Mouse (Mus musculus) MEL (cell line): ENCODE data around the gene Casz1. TPM values are rescaled to one million over a fixed set of nuclear protein-coding genes. Genes with fewer than 3 reads are reported as not detected.
A peak's percentile ranks its signal among the peaks of the same experiment; 100 is the strongest.

Experiments
- DNase-seq: peaks from one replicate; pipeline ENCODE4 v3.0.0; 2011; ENCODE audit warnings: low read depth, low spot score
- H3K27ac ChIP-seq: 2 replicates; pipeline ENCODE4 v1.5.1; 2012; ENCODE audit warnings: low read depth, mild to moderate bottlenecking, control low read depth, low read length, moderate library complexity; ENCODE audit not compliant: control insufficient read depth
- H3K27me3 ChIP-seq, 2 experiments: fragments of 150-350 bp in 1 of 2; sonication (generic) in 1 of 2; 2 replicates each; pipeline ENCODE4 v1.6.1; 2012; ENCODE audit warnings: low read length in 2 of 2, mild to moderate bottlenecking in 2 of 2, improper control_type of control experiment in 1 of 2, moderate library complexity in 1 of 2; ENCODE audit not compliant: insufficient read depth in 2 of 2, control insufficient read depth in 1 of 2
- H3K36me3 ChIP-seq, 2 experiments: 2 replicates each; pipeline ENCODE4 v1.6.1; 2012 to 2014; ENCODE audit warnings: low read length in 2 of 2, improper control_type of control experiment in 1 of 2, inconsistent platforms in 1 of 2, mild to moderate bottlenecking in 1 of 2; ENCODE audit not compliant: insufficient read depth in 2 of 2, control insufficient read depth in 1 of 2
- H3K4me1 ChIP-seq, 2 experiments: fragments of 150-350 bp in 1 of 2; sonication (generic) in 1 of 2; 2 replicates each; pipeline ENCODE4 v1.6.1; 2012; ENCODE audit warnings: low read length in 2 of 2, improper control_type of control experiment in 1 of 2, mild to moderate bottlenecking in 1 of 2; ENCODE audit not compliant: insufficient read depth in 2 of 2, control insufficient read depth in 1 of 2
- H3K4me3 ChIP-seq, 2 experiments: fragments of 150-350 bp in 1 of 2; sonication (generic) in 1 of 2; 2 replicates each; pipeline ENCODE4 v1.5.1; 2012; ENCODE audit warnings: low read depth in 2 of 2, low read length in 2 of 2, mild to moderate bottlenecking in 2 of 2, moderate library complexity in 2 of 2, control low read depth in 1 of 2, improper control_type of control experiment in 1 of 2; ENCODE audit not compliant: control insufficient read depth in 1 of 2, insufficient read depth in 1 of 2
- H3K79me2 ChIP-seq: 2 replicates; pipeline ENCODE4 v1.6.1; 2012; ENCODE audit warnings: mild to moderate bottlenecking, low read length, moderate library complexity; ENCODE audit not compliant: control insufficient read depth, poor library complexity, insufficient read depth
- H3K9ac ChIP-seq: 2 replicates; pipeline ENCODE4 v1.6.1; 2012; ENCODE audit warnings: low read depth, mild to moderate bottlenecking, control low read depth, low read length, moderate library complexity; ENCODE audit not compliant: control insufficient read depth, poor library complexity, severe bottlenecking
- H3K9me3 ChIP-seq: fragments of 150-350 bp; sonication (generic); replicated peaks from 2 replicates; pipeline ENCODE4 v1.6.1; 2012; ENCODE audit warnings: mild to moderate bottlenecking, low read length, improper control_type of control experiment, moderate library complexity; ENCODE audit not compliant: insufficient read depth
- BHLHE40 ChIP-seq: IDR thresholded peaks from 2 replicates; pipeline ENCODE4 v1.6.1; 2012; ENCODE audit warnings: low read depth, mild to moderate bottlenecking, inconsistent platforms, low read length, improper control_type of control experiment, borderline replicate concordance
- CHD2 ChIP-seq: IDR thresholded peaks from 2 replicates; pipeline ENCODE4 v1.6.1; 2011; ENCODE audit warnings: low read length, improper control_type of control experiment
- GABPA ChIP-seq: IDR thresholded peaks from 2 replicates; pipeline ENCODE4 v1.6.1; 2012; ENCODE audit warnings: low read depth, mild to moderate bottlenecking, inconsistent platforms, low read length, improper control_type of control experiment, moderate library complexity
- JUND ChIP-seq: IDR thresholded peaks from 2 replicates; pipeline ENCODE4 v1.6.1; 2011; ENCODE audit warnings: low read depth, mild to moderate bottlenecking, improper control_type of control experiment, low read length
- MAZ ChIP-seq: IDR thresholded peaks from 2 replicates; pipeline ENCODE4 v1.6.1; 2012; ENCODE audit warnings: low read depth, mild to moderate bottlenecking, inconsistent platforms, low read length, improper control_type of control experiment
- POLR2AphosphoS2 ChIP-seq: IDR thresholded peaks from 2 replicates; pipeline ENCODE4 v1.6.1; 2011; ENCODE audit warnings: low read length, improper control_type of control experiment
- TCF12 ChIP-seq: IDR thresholded peaks from 2 replicates; pipeline ENCODE4 v1.6.1; 2014; ENCODE audit warnings: low read depth, mild to moderate bottlenecking, inconsistent platforms, low read length, improper control_type of control experiment, moderate library complexity
- UBTF ChIP-seq: IDR thresholded peaks from 2 replicates; pipeline ENCODE4 v1.6.1; 2012; ENCODE audit warnings: low read depth, mild to moderate bottlenecking, inconsistent platforms, low read length, improper control_type of control experiment, moderate library complexity, borderline replicate concordance; ENCODE audit not compliant: insufficient read depth
- ZKSCAN1 ChIP-seq: IDR thresholded peaks from 2 replicates; pipeline ENCODE4 v1.6.1; 2012; ENCODE audit warnings: low read depth, mild to moderate bottlenecking, inconsistent platforms, low read length, improper control_type of control experiment, moderate library complexity
- ZMIZ1 ChIP-seq: IDR thresholded peaks from 2 replicates; pipeline ENCODE4 v1.6.1; 2012; ENCODE audit warnings: low read depth, mild to moderate bottlenecking, inconsistent platforms, low read length, improper control_type of control experiment, moderate library complexity
- ZNF384 ChIP-seq: IDR thresholded peaks from 2 replicates; pipeline ENCODE4 v1.6.1; 2012; ENCODE audit warnings: low read depth, mild to moderate bottlenecking, inconsistent platforms, low read length, improper control_type of control experiment
- polyA plus RNA-seq, 2 experiments: library from polyadenylated mRNA; stranded (reverse) in 1 of 2; unstranded in 1 of 2; fragments of >175 nt in 1 of 2; fragments of >200 nt in 1 of 2; gene quantifications; 2 replicates each; pipeline versions ENCODE4 v1.2.1 to v1.2.4; 2012; ENCODE audit warnings: low replicate concordance in 2 of 2, low read depth in 1 of 2; ENCODE audit not compliant: insufficient read length in 2 of 2, insufficient read depth in 1 of 2, missing spikeins in 1 of 2
- total RNA-seq: library from RNA; depleted of rRNA; stranded (reverse); fragments of 300-350 nt; gene quantifications from 2 replicates; pipeline ENCODE4 v1.2.3, GENCODE M21; 2012

The Casz1 gene
- total and polyA plus RNA-seq, 3 experiments, result 1.3 to 3.2 TPM; not detected in 1

GRCm38 (mm10) chr4:148772658-148773057, 31.6 kb upstream of the Casz1 start (continued):
- TF ChIP-seq UBTF, result no peak
- no peak for TF ChIP-seq ZMIZ1
- TF ChIP-seq, all 39 proteins: peak for 13

- H3K27ac ChIP-seq, result no peak overlapping the region
- H3K9ac ChIP-seq, result no peak overlapping the region
- no peaks in the 10 kb centered on the region for H3K9me3 ChIP-seq
- peaks cover 0 to 2% of the 10 kb centered on the region in 2 experiments; a peak in 1 of 4 replicates for H3K36me3 ChIP-seq
- H3K4me1 ChIP-seq, result peaks cover 7 to 17% of the 10 kb centered on the region in 2 experiments; a peak in 2 of 4 replicates
- no peak overlapping the region for H3K4me3 ChIP-seq
- TF ChIP-seq ZNF384, result no peak
- TF ChIP-seq BHLHE40, result no peak
- no peak for TF ChIP-seq MAZ
- TF ChIP-seq JUND, result no peak
- TF ChIP-seq GABPA, result no peak
- no peak for DNase-seq
- no peaks in the 10 kb centered on the region for H3K79me2 ChIP-seq
- H3K27me3 ChIP-seq, result no peaks in the 10 kb centered on the region
Observed at GRCm38 (mm10) chr4:148774036-148774435, 30.2 kb upstream of the Casz1 start.

- Histone ChIP-seq H3K9me3 (no peaks in the 10 kb centered on the region), H3K79me2 (no peaks in the 10 kb centered on the region), H3K4me1 (peaks cover 7 to 17% of the 10 kb centered on the region in 2 experiments; a peak in 2 of 4 replicates), H3K36me3 (peaks cover 0 to 2% of the 10 kb centered on the region in 2 experiments; a peak in 1 of 4 replicates), H3K4me3 (peak overlapping the region; percentile 21 to 60; a peak in 2 of 4 replicates), H3K27me3 (no peaks in the 10 kb centered on the region), H3K9ac (no peak overlapping the region), H3K27ac (no peak overlapping the region)
- TF ChIP-seq TCF12 (no peak), ZKSCAN1 (no peak), POLR2AphosphoS2 (no peak), ZMIZ1 (no peak), CHD2 (no peak)
- DNase-seq, result no peak
Observed at GRCm38 (mm10) chr4:148775476-148776269, 28.6 kb upstream of the Casz1 start.
